Mouse (Mus musculus) adrenal gland, adult 2 months (tissue): Measurements from ENCODE around the gene Gm44502. TPM values are rescaled to one million over a fixed set of nuclear protein-coding genes. Genes with fewer than 3 reads are reported as not detected.

Experiments used
- DNase-seq: peaks from one replicate; pipeline ENCODE4 v3.0.0; 2021
- long read RNA-seq: library from polyadenylated mRNA; stranded (forward); transcript quantifications from one replicate; pipeline ENCODE4 v2.0.0, GENCODE M21; 2021
- polyA plus RNA-seq: library from polyadenylated mRNA; depleted of rRNA; stranded (reverse); fragments of >200 nt; gene quantifications from 2 replicates; pipeline ENCODE4 v1.2.3, GENCODE M21; 2012; rRNA removed
- total RNA-seq, 2 experiments: library from RNA; stranded (reverse); gene quantifications; 2 replicates each; pipeline ENCODE4 v1.2.3; 2021

The Gm44502 gene
- total RNA-seq (1 to 10 TPM in 1 of 2 experiments, not detected in 1; 5.8 TPM), polyA plus RNA-seq (8.2 and 10.6 TPM in 2 replicates)
- long read RNA-seq, partial matches to known transcripts, result 4 of 7 reads
- long read RNA-seq, other reads (novel, unspliced or antisense), result 3 of 7 reads

- DNase-seq, result peak; percentile 95
These were observed at the start of gene Gm44502, which contains the start of the genes C730034F03Rik and Chkb for GRCm38 (mm10) chr15:89429352-89430221. Gene Gm44502 (minus strand): TSS chr15:89429696. Gene C730034F03Rik (plus strand): TSS chr15:89429589. Gene Chkb (minus strand): TSS chr15:89429908.

GRCm38 (mm10) chr15:89478622-89479021, 49.1 kb upstream of the Gm44502 start:
- DNase-seq, result no peak

GRCm38 (mm10) chr15:89477806-89478205, 48.3 kb upstream of the Gm44502 start:
- DNase-seq, result no peak

GRCm38 (mm10) chr15:89477091-89477491, 47.6 kb upstream of the Gm44502 start, which contains the start of gene Arsa:
Gene Arsa (minus strand): TSS chr15:89477425.
- DNase-seq, result peak; percentile 66

GRCm38 (mm10) chr15:89476475-89476815, 46.9 kb upstream of the Gm44502 start:
- DNase-seq, result no peak

- peak; percentile 97 for DNase-seq
These were observed 46.3 kb upstream of the Gm44502 start for GRCm38 (mm10) chr15:89475611-89476474.

- DNase-seq, result no peak
These were observed 45.8 kb upstream of the Gm44502 start for GRCm38 (mm10) chr15:89475293-89475600.

- DNase-seq, result no peak
These were observed 45.2 kb upstream of the Gm44502 start for GRCm38 (mm10) chr15:89474596-89475292.

GRCm38 (mm10) chr15:89473921-89474320, 44.4 kb upstream of the Gm44502 start:
- DNase-seq, result no peak

- no peak for DNase-seq
These were observed 43.9 kb upstream of the Gm44502 start for GRCm38 (mm10) chr15:89473370-89473769.

GRCm38 (mm10) chr15:89471476-89471875, 42.0 kb upstream of the Gm44502 start:
- DNase-seq, result no peak

GRCm38 (mm10) chr15:89468577-89468976, 39.1 kb upstream of the Gm44502 start:
- no peak for DNase-seq

- no peak for DNase-seq
These were observed 35.6 kb upstream of the Gm44502 start for GRCm38 (mm10) chr15:89465052-89465451.

- no peak for DNase-seq
These were observed 34.1 kb upstream of the Gm44502 start for GRCm38 (mm10) chr15:89463334-89464235.

GRCm38 (mm10) chr15:89462176-89462575, 32.7 kb upstream of the Gm44502 start:
- DNase-seq, result no peak

- no peak for DNase-seq
These were observed 31.8 kb upstream of the Gm44502 start for GRCm38 (mm10) chr15:89461321-89461720.

GRCm38 (mm10) chr15:89460298-89460697, 30.8 kb upstream of the Gm44502 start:
- no peak for DNase-seq

- DNase-seq, result no peak
These were observed 30.3 kb upstream of the Gm44502 start for GRCm38 (mm10) chr15:89459821-89460220.

GRCm38 (mm10) chr15:89458942-89459341, 29.4 kb upstream of the Gm44502 start:
- no peak for DNase-seq

GRCm38 (mm10) chr15:89455642-89456041, 26.1 kb upstream of the Gm44502 start:
- DNase-seq, result no peak

- DNase-seq, result no peak
These were observed 25.4 kb upstream of the Gm44502 start for GRCm38 (mm10) chr15:89454857-89455256.
